Mouse (Mus musculus) E14TG2a.4 (cell line): ENCODE results near the gene Aox3.

Experiments
- CTCF ChIP-seq: conservative IDR thresholded peaks from 2 replicates; pipeline ENCODE4 v1.5.1; 2014; ENCODE audit warnings: low read length
- NANOG ChIP-seq: IDR thresholded peaks from 2 replicates; pipeline ENCODE4 v1.6.1; 2014; ENCODE audit warnings: borderline replicate concordance, low read length, mixed read lengths
- POU5F1 ChIP-seq: IDR thresholded peaks from 2 replicates; pipeline ENCODE4 v1.6.1; 2014; ENCODE audit warnings: low read length, borderline replicate concordance

- no peak for TF ChIP-seq CTCF
- no peak for TF ChIP-seq NANOG
- no peak for TF ChIP-seq POU5F1
Observed at GRCm38 (mm10) chr1:58124901-58125300, 12.0 kb downstream of the Aox3 start.
